In the genomic region with DNA sequence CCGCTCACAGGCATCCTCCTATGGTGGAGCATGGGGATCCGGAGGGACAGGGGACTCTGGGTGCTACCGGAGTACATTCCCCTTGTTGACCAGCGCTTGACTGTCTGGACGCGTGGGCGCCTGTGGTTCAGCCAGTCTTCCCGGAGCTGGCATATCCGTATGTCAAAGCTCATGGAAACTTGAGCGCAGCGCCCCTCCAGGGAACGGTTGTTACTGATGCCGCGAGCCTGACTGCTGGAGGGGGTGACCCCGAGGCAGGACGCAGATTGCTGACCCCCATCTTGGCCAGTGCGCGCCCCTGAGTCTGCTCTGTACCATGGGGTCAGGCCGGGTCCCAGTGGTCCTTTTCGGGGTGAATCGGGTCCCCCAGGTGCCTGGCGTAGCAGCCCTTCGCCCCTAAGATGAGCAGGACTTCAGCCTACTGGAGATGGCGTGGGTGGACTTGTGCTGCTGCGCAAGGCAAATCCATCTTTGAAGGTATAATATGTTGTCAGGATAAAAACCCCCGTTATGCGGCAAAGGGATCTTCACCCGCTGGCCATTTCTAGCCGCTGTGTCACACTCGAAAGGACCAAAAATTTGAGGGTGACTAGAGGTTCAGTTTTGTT, we compare ENCODE assay signal across 8 mouse cellular contexts. TPM values are rescaled to one million over a fixed set of nuclear protein-coding genes. Genes with fewer than 3 reads are reported as not detected.
DNase-seq lines count a peak whose midpoint lies in the region; ATAC-seq and TF ChIP-seq lines count a peak whose summit lies in the region.

No protein-coding gene starts in this region.

- H3K4me2 ChIP-seq in hindbrain, embryonic 13.5 days: peak overlapping the region; percentile 99
- peak overlapping the region; percentile 100 for H3K4me2 ChIP-seq in neural tube, embryonic 15.5 days

- peaks cover 14% of the 10 kb centered on the region for H3K4me1 ChIP-seq in heart, embryonic 10.5 days
- no peaks in the 10 kb centered on the region for H3K4me1 ChIP-seq in ES-Bruce4 (ENCODE audit: control insufficient read depth, insufficient read depth, low read length)
- peaks cover 3% of the 10 kb centered on the region; the same call in 1 of the 2 replicates for H3K4me1 ChIP-seq in embryonic fibroblast, embryonic 13.5 days (ENCODE audit: control insufficient read depth, insufficient read depth, low read length)
- peaks cover 22% of the 10 kb centered on the region for H3K4me1 ChIP-seq in hindbrain, embryonic 13.5 days (replicated peaks)
- H3K4me1 ChIP-seq in lung, adult 2 months (ENCODE audit: control insufficient read depth, insufficient read depth, low read length): peaks cover 5% of the 10 kb centered on the region; the same call in 1 of the 2 replicates
- peaks cover 25% of the 10 kb centered on the region for H3K4me1 ChIP-seq in neural tube, embryonic 15.5 days

- WGBS in heart, embryonic 10.5 days: under 1% methylated on average over 30 of the region's 30 CpGs
- under 1% methylated on average over 30 of the region's 30 CpGs for WGBS in hindbrain, embryonic 13.5 days
- WGBS in lung, adult 2 months: under 1% methylated on average over 30 of the region's 30 CpGs
- under 1% methylated on average over 30 of the region's 30 CpGs for WGBS in neural tube, embryonic 15.5 days

- peak overlapping the region; percentile 93 for H3K27ac ChIP-seq in heart, embryonic 10.5 days
- H3K27ac ChIP-seq in ES-Bruce4 (ENCODE audit: insufficient read depth, low read length): peak overlapping the region; percentile 83
- H3K27ac ChIP-seq in embryonic fibroblast, embryonic 13.5 days (ENCODE audit: insufficient read depth, low read length): peak overlapping the region; percentile 73
- H3K27ac ChIP-seq in hindbrain, embryonic 13.5 days: peak overlapping the region; percentile 83
- H3K27ac ChIP-seq in neural tube, embryonic 15.5 days (replicated peaks): peak overlapping the region; percentile 73

- H3K36me3 ChIP-seq in heart, embryonic 10.5 days: no peaks in the 10 kb centered on the region; the same call in 1 of the 2 replicates
- H3K36me3 ChIP-seq in ES-Bruce4 (ENCODE audit: control insufficient read depth, insufficient read depth, low read length, poor library complexity, severe bottlenecking): no peaks in the 10 kb centered on the region
- H3K36me3 ChIP-seq in hindbrain, embryonic 13.5 days: no peaks in the 10 kb centered on the region
- H3K36me3 ChIP-seq in neural tube, embryonic 15.5 days: no peaks in the 10 kb centered on the region

- no peak for TF ChIP-seq POLR2A in ES-Bruce4 (IDR thresholded peaks at IDR 0.05; ENCODE audit: insufficient read depth, low read length)
- no peak for TF ChIP-seq POLR2A in embryonic fibroblast, embryonic 13.5 days (IDR thresholded peaks at IDR 0.05; ENCODE audit: low read depth, low read length)
- no peak for TF ChIP-seq POLR2A in lung, adult 2 months (IDR thresholded peaks at IDR 0.05; ENCODE audit: borderline replicate concordance, extremely low read depth, low read depth, low read length)

- H3K9me3 ChIP-seq in heart, embryonic 10.5 days: no peaks in the 10 kb centered on the region
- no peaks in the 10 kb centered on the region for H3K9me3 ChIP-seq in ES-Bruce4 (replicated peaks; ENCODE audit: control insufficient read depth, insufficient read depth, low read length, poor library complexity, severe bottlenecking)
- no peaks in the 10 kb centered on the region for H3K9me3 ChIP-seq in hindbrain, embryonic 13.5 days
- no peaks in the 10 kb centered on the region for H3K9me3 ChIP-seq in neural tube, embryonic 15.5 days (replicated peaks)

- TF ChIP-seq CTCF in ES-Bruce4 (IDR thresholded peaks at IDR 0.05; ENCODE audit: low read depth, low read length): no peak
- TF ChIP-seq CTCF in embryonic fibroblast, embryonic 13.5 days (IDR thresholded peaks at IDR 0.05; ENCODE audit: borderline replicate concordance, insufficient read depth, low read length): peak; percentile 27; the same call in 1 of the 2 replicates
- peak; percentile 33 for TF ChIP-seq CTCF in lung, adult 2 months (IDR thresholded peaks at IDR 0.05; ENCODE audit: insufficient read depth, low read length)

- peak overlapping the region; percentile 84 for H3K9ac ChIP-seq in ES-Bruce4 (ENCODE audit: low read depth, poor library complexity, severe bottlenecking)
- peak overlapping the region; percentile 76 for H3K9ac ChIP-seq in hindbrain, embryonic 13.5 days
- peak overlapping the region; percentile 61 for H3K9ac ChIP-seq in neural tube, embryonic 15.5 days (replicated peaks)

- ATAC-seq in hindbrain, embryonic 13.5 days (ENCODE audit: low FRiP score): peak; percentile 70; the same call in 1 of the 2 replicates
- ATAC-seq in neural tube, embryonic 15.5 days (ENCODE audit: low FRiP score): peak; percentile 53

- TF ChIP-seq EP300 in ES-Bruce4 (IDR thresholded peaks at IDR 0.05; ENCODE audit: insufficient read depth, low read depth, low read length): no peak

- H3K4me3 ChIP-seq in heart, embryonic 10.5 days: peak overlapping the region; percentile 84
- H3K4me3 ChIP-seq in ES-Bruce4 (ENCODE audit: low read depth, low read length): peak overlapping the region; percentile 94
- peak overlapping the region; percentile 75 for H3K4me3 ChIP-seq in embryonic fibroblast, embryonic 13.5 days (ENCODE audit: insufficient read depth, low read length)
- H3K4me3 ChIP-seq in hindbrain, embryonic 13.5 days: peak overlapping the region; percentile 71
- H3K4me3 ChIP-seq in lung, adult 2 months (replicated peaks; ENCODE audit: extremely low read depth, low read depth, low read length): peak overlapping the region; percentile 74
- H3K4me3 ChIP-seq in neural tube, embryonic 15.5 days (replicated peaks): peak overlapping the region; percentile 66

- DNase-seq in heart, embryonic 10.5 days (ENCODE audit: low spot score): peak; percentile 91
- no peak for DNase-seq in heart, adult 11 months
- no peak for DNase-seq in lung, adult 2 months
- DNase-seq in urinary bladder, postnatal 4 days (ENCODE audit: low spot score in 2 of 2): no peak

- no peaks in the 10 kb centered on the region for H3K27me3 ChIP-seq in heart, embryonic 10.5 days (ENCODE audit: insufficient read depth, poor library complexity, severe bottlenecking)
- no peaks in the 10 kb centered on the region for H3K27me3 ChIP-seq in ES-Bruce4 (ENCODE audit: control insufficient read depth, insufficient read depth, low read length, poor library complexity, severe bottlenecking)
- no peaks in the 10 kb centered on the region; the same call in 1 of the 2 replicates for H3K27me3 ChIP-seq in hindbrain, embryonic 13.5 days
- no peaks in the 10 kb centered on the region for H3K27me3 ChIP-seq in neural tube, embryonic 15.5 days (replicated peaks)

RNA-seq across cellular contexts. Expression of a gene that starts 0.5 kb away (rescaled TPM):
- 49.6 and 54.5 TPM in 2 replicates for polyA plus RNA-seq in heart, embryonic 10.5 days (2016; fragmentation: Nextera tagmentation; extraction: Ambion mirVana)
- polyA plus RNA-seq in ES-Bruce4 (2011; ENCODE audit: insufficient read depth, insufficient read length, low read depth, missing spikeins): 166 and 187 TPM in 2 replicates
- polyA plus RNA-seq in embryonic fibroblast, embryonic 13.5 days (2011; ENCODE audit: insufficient read length, low read depth, missing spikeins): 89.9 and 94.2 TPM in 2 replicates
- polyA plus RNA-seq in hindbrain, embryonic 13.5 days (2015; fragmentation: Nextera tagmentation; extraction: Ambion mirVana): 18.0 and 20.6 TPM in 2 replicates
- polyA plus RNA-seq in lung, adult 2 months (2012; rRNA removed): 31.7 and 36.5 TPM in 2 replicates
- polyA plus RNA-seq in neural tube, embryonic 15.5 days (2015; fragmentation: Nextera tagmentation; extraction: Ambion mirVana): 29.3 and 30.8 TPM in 2 replicates

RNA-seq across cellular contexts. Expression of a gene that starts 14.4 kb away (rescaled TPM):
- 74.4 and 80.5 TPM in 2 replicates for polyA plus RNA-seq in heart, embryonic 10.5 days (2016; fragmentation: Nextera tagmentation; extraction: Ambion mirVana)
- 177 and 189 TPM in 2 replicates for polyA plus RNA-seq in ES-Bruce4 (2011; ENCODE audit: insufficient read depth, insufficient read length, low read depth, missing spikeins)
- polyA plus RNA-seq in embryonic fibroblast, embryonic 13.5 days (2011; ENCODE audit: insufficient read length, low read depth, missing spikeins): 77.5 and 90.2 TPM in 2 replicates
- polyA plus RNA-seq in hindbrain, embryonic 13.5 days (2015; fragmentation: Nextera tagmentation; extraction: Ambion mirVana): 108 and 115 TPM in 2 replicates
- polyA plus RNA-seq in lung, adult 2 months (2012; rRNA removed): 15.5 and 19.2 TPM in 2 replicates
- polyA plus RNA-seq in neural tube, embryonic 15.5 days (2015; fragmentation: Nextera tagmentation; extraction: Ambion mirVana): 85.9 and 87.2 TPM in 2 replicates

RNA-seq across cellular contexts. Expression of a gene that starts 38.0 kb away (rescaled TPM):
- 13.3 and 18.3 TPM in 2 replicates for polyA plus RNA-seq in heart, embryonic 10.5 days (2016; fragmentation: Nextera tagmentation; extraction: Ambion mirVana)
- polyA plus RNA-seq in ES-Bruce4 (2011; ENCODE audit: insufficient read depth, insufficient read length, low read depth, missing spikeins): 4.7 and 6.3 TPM in 2 replicates
- polyA plus RNA-seq in embryonic fibroblast, embryonic 13.5 days (2011; ENCODE audit: insufficient read length, low read depth, missing spikeins): 12.2 and 13.8 TPM in 2 replicates
- polyA plus RNA-seq in hindbrain, embryonic 13.5 days (2015; fragmentation: Nextera tagmentation; extraction: Ambion mirVana): 21.2 and 23.8 TPM in 2 replicates
- 19.6 and 20.6 TPM in 2 replicates for polyA plus RNA-seq in lung, adult 2 months (2012; rRNA removed)
- 27.5 and 32.0 TPM in 2 replicates for polyA plus RNA-seq in neural tube, embryonic 15.5 days (2015; fragmentation: Nextera tagmentation; extraction: Ambion mirVana)

RNA-seq across cellular contexts. Expression of a gene that starts 42.7 kb away (rescaled TPM):
- polyA plus RNA-seq in heart, embryonic 10.5 days (2016; fragmentation: Nextera tagmentation; extraction: Ambion mirVana): 25.5 and 26.8 TPM in 2 replicates
- polyA plus RNA-seq in ES-Bruce4 (2011; ENCODE audit: insufficient read depth, insufficient read length, low read depth, missing spikeins): 27.1 and 28.6 TPM in 2 replicates
- polyA plus RNA-seq in embryonic fibroblast, embryonic 13.5 days (2011; ENCODE audit: insufficient read length, low read depth, missing spikeins): 11.1 and 12.1 TPM in 2 replicates
- 22.5 and 27.5 TPM in 2 replicates for polyA plus RNA-seq in hindbrain, embryonic 13.5 days (2015; fragmentation: Nextera tagmentation; extraction: Ambion mirVana)
- polyA plus RNA-seq in lung, adult 2 months (2012; rRNA removed): 3.0 and 4.8 TPM in 2 replicates
- polyA plus RNA-seq in neural tube, embryonic 15.5 days (2015; fragmentation: Nextera tagmentation; extraction: Ambion mirVana): 20.7 and 22.2 TPM in 2 replicates
